Mouse (Mus musculus): ENCODE data around the gene Gpr152. TPM values are rescaled to one million over a fixed set of nuclear protein-coding genes. Genes with fewer than 3 reads are reported as not detected.

The Gpr152 gene
- polyA plus RNA-seq, 1 experiment from 2014 or later = not detected

GRCm38 (mm10) chr19:4154437-4155222 is 15.0 kb downstream of the Gpr152 start:
- Histone ChIP-seq H3K4me3 (ENCODE audit: low read depth, low read length) (no peak overlapping the region), H3K4me1 (replicated peaks; ENCODE audit: control insufficient read depth, insufficient read depth, low read length) (no peaks in the 10 kb centered on the region), H3K27ac (ENCODE audit: low read depth, low read length) (no peak overlapping the region), H3K9me3 (ENCODE audit: control insufficient read depth, low read length) (no peaks in the 10 kb centered on the region), H3K27me3 (ENCODE audit: control insufficient read depth, insufficient read depth, low read length) (no peaks in the 10 kb centered on the region), H3K36me3 (ENCODE audit: control insufficient read depth, insufficient read depth, low read length) (0 out of 2 replicates have a peak, but pooled peaks cover 8% of the 10 kb centered on the region), H3K4me2 (replicated peaks; ENCODE audit: low read depth, low read length) (no peak overlapping the region), H3K9ac (ENCODE audit: low read depth, low read length) (no peak overlapping the region)
- 82% methylated on average over 13 of the region's 13 CpGs for WGBS
- DNase-seq (ENCODE audit: low spot score) (no peak), ATAC-seq (ENCODE audit: low FRiP score) (no peak)

GRCm38 (mm10) chr19:4155223-4156072 is 15.9 kb downstream of the Gpr152 start:
- no peak for DNase-seq (ENCODE audit: low spot score)
- Histone ChIP-seq H3K27ac (ENCODE audit: low read depth, low read length) (peak overlapping the region; percentile 58; the same call in 1 of the 2 replicates), H3K36me3 (ENCODE audit: control insufficient read depth, insufficient read depth, low read length) (0 out of 2 replicates have a peak, but pooled peaks cover 6% of the 10 kb centered on the region), H3K9ac (ENCODE audit: low read depth, low read length) (no peak overlapping the region), H3K27me3 (ENCODE audit: control insufficient read depth, insufficient read depth, low read length) (no peaks in the 10 kb centered on the region), H3K4me1 (replicated peaks; ENCODE audit: control insufficient read depth, insufficient read depth, low read length) (no peaks in the 10 kb centered on the region), H3K9me3 (ENCODE audit: control insufficient read depth, low read length) (no peaks in the 10 kb centered on the region), H3K4me3 (ENCODE audit: low read depth, low read length) (no peak overlapping the region), H3K4me2 (replicated peaks; ENCODE audit: low read depth, low read length) (no peak overlapping the region)
- ATAC-seq (ENCODE audit: low FRiP score) = 0 out of 2 replicates have a peak, but pooled peaks have one; percentile 5
- 70% methylated on average over 6 of the region's 6 CpGs for WGBS

- Histone ChIP-seq H3K4me3 (ENCODE audit: low read depth, low read length) (no peak overlapping the region), H3K9ac (ENCODE audit: low read depth, low read length) (no peak overlapping the region), H3K27me3 (ENCODE audit: control insufficient read depth, insufficient read depth, low read length) (no peaks in the 10 kb centered on the region), H3K9me3 (ENCODE audit: control insufficient read depth, low read length) (no peaks in the 10 kb centered on the region), H3K36me3 (ENCODE audit: control insufficient read depth, insufficient read depth, low read length) (peaks cover 10% of the 10 kb centered on the region; the same call in 1 of the 2 replicates), H3K4me2 (replicated peaks; ENCODE audit: low read depth, low read length) (no peak overlapping the region), H3K27ac (ENCODE audit: low read depth, low read length) (peak overlapping the region; percentile 58; the same call in 1 of the 2 replicates), H3K4me1 (replicated peaks; ENCODE audit: control insufficient read depth, insufficient read depth, low read length) (no peaks in the 10 kb centered on the region)
- ATAC-seq (ENCODE audit: low FRiP score) (no peak), DNase-seq (ENCODE audit: low spot score) (no peak)
- 71% methylated on average over 20 of the region's 20 CpGs for WGBS
These were observed 16.5 kb downstream of the Gpr152 start for GRCm38 (mm10) chr19:4156073-4156579.

GRCm38 (mm10) chr19:4156771-4157170 is 17.2 kb downstream of the Gpr152 start:
- Histone ChIP-seq H3K27me3 (ENCODE audit: control insufficient read depth, insufficient read depth, low read length) (no peaks in the 10 kb centered on the region), H3K27ac (ENCODE audit: low read depth, low read length) (no peak overlapping the region), H3K9me3 (ENCODE audit: control insufficient read depth, low read length) (no peaks in the 10 kb centered on the region), H3K4me3 (ENCODE audit: low read depth, low read length) (no peak overlapping the region), H3K4me1 (replicated peaks; ENCODE audit: control insufficient read depth, insufficient read depth, low read length) (no peaks in the 10 kb centered on the region), H3K36me3 (ENCODE audit: control insufficient read depth, insufficient read depth, low read length) (peaks cover 10% of the 10 kb centered on the region; the same call in 1 of the 2 replicates), H3K9ac (ENCODE audit: low read depth, low read length) (no peak overlapping the region), H3K4me2 (replicated peaks; ENCODE audit: low read depth, low read length) (no peak overlapping the region)
- ATAC-seq (ENCODE audit: low FRiP score) = no peak
- WGBS = 94% methylated on average over 12 of the region's 12 CpGs
- no peak for DNase-seq (ENCODE audit: low spot score)

DNA sequence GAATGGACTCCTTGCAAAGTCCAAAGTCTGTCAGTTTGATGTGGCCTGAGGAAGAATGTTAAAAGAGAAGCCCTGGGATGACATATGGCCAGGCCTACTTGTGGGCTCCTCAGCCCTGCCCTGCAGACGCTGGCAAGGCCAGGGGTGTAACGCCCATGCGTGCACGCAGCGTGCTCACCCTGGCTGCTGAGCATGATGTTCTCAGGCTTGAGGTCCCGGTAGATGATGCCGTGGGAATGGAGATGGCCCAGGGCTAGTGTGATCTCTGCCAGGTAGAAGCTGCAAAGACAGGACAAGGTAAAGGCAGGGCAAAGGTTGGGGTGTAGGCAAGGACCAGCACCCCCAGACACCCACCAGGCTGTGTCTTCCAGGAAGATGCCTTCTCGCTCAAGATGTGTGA is 19.5 kb downstream of the Gpr152 start:
- peaks cover 5% of the 10 kb centered on the region; the same call in 1 of the 2 replicates for H3K4me1 ChIP-seq (replicated peaks; ENCODE audit: control insufficient read depth, insufficient read depth, low read length)

GRCm38 (mm10) chr19:4162646-4163542 is 23.3 kb downstream of the Gpr152 start, which contains the start of gene Rps6kb2:
Gene Rps6kb2, minus strand, starts transcription at chr19:4163354.
- Histone ChIP-seq H3K4me2 (replicated peaks; ENCODE audit: low read depth, low read length) (peak within 1 kb of the TSS; percentile 86), H3K36me3 (ENCODE audit: control insufficient read depth, insufficient read depth, low read length) (peaks cover 8% of the 10 kb centered on the region; the same call in 1 of the 2 replicates), H3K9me3 (ENCODE audit: control insufficient read depth, low read length) (no peaks in the 10 kb centered on the region), H3K4me3 (ENCODE audit: low read depth, low read length) (peak within 1 kb of the TSS; percentile 77), H3K27ac (ENCODE audit: low read depth, low read length) (peak within 1 kb of the TSS; percentile 51), H3K4me1 (replicated peaks; ENCODE audit: control insufficient read depth, insufficient read depth, low read length) (peaks cover 5% of the 10 kb centered on the region; the same call in 1 of the 2 replicates), H3K9ac (ENCODE audit: low read depth, low read length) (peak within 1 kb of the TSS; percentile 65), H3K27me3 (ENCODE audit: control insufficient read depth, insufficient read depth, low read length) (no peaks in the 10 kb centered on the region)
- WGBS = 8% methylated on average over 42 of the region's 42 CpGs
- DNase-seq (ENCODE audit: low spot score) = peak; percentile 97
- ATAC-seq (ENCODE audit: low FRiP score) = peak; percentile 92

More for the DNA sequence above, 19.5 kb downstream of the Gpr152 start:
- no peak for ATAC-seq (ENCODE audit: low FRiP score)
- peaks cover 10% of the 10 kb centered on the region; the same call in 1 of the 2 replicates for H3K36me3 ChIP-seq (ENCODE audit: control insufficient read depth, insufficient read depth, low read length)
- H3K27me3 ChIP-seq (ENCODE audit: control insufficient read depth, insufficient read depth, low read length) = no peaks in the 10 kb centered on the region
- no peak overlapping the region for H3K4me2 ChIP-seq (replicated peaks; ENCODE audit: low read depth, low read length)
- H3K9me3 ChIP-seq (ENCODE audit: control insufficient read depth, low read length) = no peaks in the 10 kb centered on the region
- 96% methylated on average over 8 of the region's 8 CpGs for WGBS
- H3K27ac ChIP-seq (ENCODE audit: low read depth, low read length) = no peak overlapping the region
- H3K9ac ChIP-seq (ENCODE audit: low read depth, low read length) = no peak overlapping the region
- H3K4me3 ChIP-seq (ENCODE audit: low read depth, low read length) = no peak overlapping the region
- no peak for DNase-seq (ENCODE audit: low spot score)

DNA sequence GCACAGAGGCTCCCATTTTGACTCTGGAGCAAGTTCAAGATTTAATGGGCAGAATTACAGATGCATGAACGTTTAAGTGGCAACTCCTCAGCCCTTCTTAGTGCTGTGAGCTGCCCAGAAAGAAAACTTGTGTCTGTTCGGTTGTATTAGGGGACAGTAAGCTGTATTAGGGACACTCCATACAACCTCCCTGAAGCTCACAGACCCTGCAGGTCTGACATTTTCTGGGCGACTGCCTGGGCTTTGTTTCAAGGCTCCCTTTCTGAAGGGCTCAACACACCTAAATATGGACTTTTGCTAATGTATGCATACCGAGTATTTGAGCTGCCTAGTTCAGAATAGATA is 23.9 kb downstream of the Gpr152 start:
- no peaks in the 10 kb centered on the region for H3K27me3 ChIP-seq (ENCODE audit: control insufficient read depth, insufficient read depth, low read length)
- peak overlapping the region; percentile 77 for H3K4me3 ChIP-seq (ENCODE audit: low read depth, low read length)
- 40% methylated on average over 4 of the region's 4 CpGs for WGBS
- H3K9me3 ChIP-seq (ENCODE audit: control insufficient read depth, low read length) = no peaks in the 10 kb centered on the region
- peaks cover 5% of the 10 kb centered on the region; the same call in 1 of the 2 replicates for H3K4me1 ChIP-seq (replicated peaks; ENCODE audit: control insufficient read depth, insufficient read depth, low read length)
- peak overlapping the region; percentile 65 for H3K9ac ChIP-seq (ENCODE audit: low read depth, low read length)
- peak overlapping the region; percentile 86 for H3K4me2 ChIP-seq (replicated peaks; ENCODE audit: low read depth, low read length)
- DNase-seq (ENCODE audit: low spot score) (no peak), ATAC-seq (ENCODE audit: low FRiP score) (peak; percentile 37; the same call in 1 of the 2 replicates)
- H3K27ac ChIP-seq (ENCODE audit: low read depth, low read length) = peak overlapping the region; percentile 51
- H3K36me3 ChIP-seq (ENCODE audit: control insufficient read depth, insufficient read depth, low read length) = peaks cover 8% of the 10 kb centered on the region; the same call in 1 of the 2 replicates
